26 mouse cellular contexts compared by ENCODE assay signal in genomic region chrX:41514982-41515381, GRCm38 (mm10).
"Had no signal": no experiment of that assay in that cellular context is flagged by ENCODE, and none has a peak within 500 bp of the region (broad histone marks: within the 10 kb centered on the region; RNA-seq: fewer than 3 reads in every experiment).

No protein-coding gene starts in this region.

- H3K36me3 ChIP-seq: heart, embryonic 13.5 days; heart, embryonic 15.5 days; hindbrain, embryonic 10.5 days; hindbrain, embryonic 12.5 days; intestine, embryonic 15.5 days; limb, embryonic 13.5 days; limb, embryonic 15.5 days; liver, embryonic 12.5 days had no signal

- DNase-seq: gastrocnemius, postnatal 14 days; gastrocnemius, postnatal 36 days; heart, adult 11 months; heart, adult 2 months; heart, postnatal 14 days; heart, postnatal 36 days; kidney, adult 18-20 months; kidney, adult 8-10 months; kidney, postnatal 10 days; kidney, postnatal 36 days; layer of hippocampus, adult 9-11 months; layer of hippocampus, postnatal 36 days; left cerebral cortex, postnatal 4 days had no signal

- ATAC-seq: hindbrain, embryonic 16.5 days; inflammation-experienced regulatory T-cells, adult 6 months; intestine, embryonic 15.5 days; intestine, postnatal 0 days; liver, embryonic 12.5 days had no signal

- H3K9ac ChIP-seq: heart, embryonic 13.5 days; heart, embryonic 15.5 days; hindbrain, embryonic 12.5 days; intestine, embryonic 15.5 days; limb, embryonic 13.5 days; limb, embryonic 15.5 days; liver, embryonic 12.5 days; liver, embryonic 14.5 days had no signal

- H3K27me3 ChIP-seq: heart, embryonic 13.5 days; heart, embryonic 15.5 days; hindbrain, embryonic 12.5 days; intestine, embryonic 15.5 days; limb, embryonic 13.5 days; limb, embryonic 15.5 days; liver, embryonic 12.5 days had no signal

- H3K4me2 ChIP-seq: heart, embryonic 11.5 days; heart, embryonic 13.5 days; heart, embryonic 15.5 days; hindbrain, embryonic 12.5 days; intestine, embryonic 15.5 days; limb, embryonic 13.5 days; limb, embryonic 15.5 days; liver, embryonic 12.5 days had no signal

- H3K4me3 ChIP-seq: heart, adult 2 months; heart, embryonic 13.5 days; heart, embryonic 15.5 days; hindbrain, embryonic 10.5 days; hindbrain, embryonic 12.5 days; intestine, embryonic 15.5 days; limb, embryonic 13.5 days; limb, embryonic 15.5 days; liver, embryonic 12.5 days had no signal

- H3K27ac ChIP-seq: heart, adult 2 months; heart, embryonic 13.5 days; heart, embryonic 15.5 days; hindbrain, embryonic 10.5 days; hindbrain, embryonic 12.5 days; intestine, embryonic 15.5 days; limb, embryonic 13.5 days; limb, embryonic 15.5 days; liver, embryonic 12.5 days; liver, embryonic 14.5 days had no signal

- H3K9me3 ChIP-seq: heart, embryonic 13.5 days; heart, embryonic 15.5 days; hindbrain, embryonic 10.5 days; hindbrain, embryonic 12.5 days; intestine, embryonic 15.5 days; limb, embryonic 13.5 days; limb, embryonic 15.5 days; liver, embryonic 12.5 days had no signal

- H3K4me1 ChIP-seq: heart, embryonic 13.5 days; heart, embryonic 15.5 days; hindbrain, embryonic 10.5 days; hindbrain, embryonic 12.5 days; intestine, embryonic 15.5 days; limb, embryonic 13.5 days; limb, embryonic 15.5 days; liver, embryonic 12.5 days had no signal
